Mouse (Mus musculus): Measurements from ENCODE around the gene Sh3pxd2a.
"Not testable (repeated sequence)": the region's sequence is repeated elsewhere in the genome, so short reads cannot be mapped to it uniquely, and the experiment has no call there.

Gene Sh3pxd2a

GRCm38 (mm10) chr19:47403391-47404379, 60.5 kb downstream of the Sh3pxd2a start:
- no peak for DNase-seq

GRCm38 (mm10) chr19:47402976-47403375, 61.2 kb downstream of the Sh3pxd2a start:
- DNase-seq, result peak; percentile 69

- DNase-seq, result no peak
These were observed 61.7 kb downstream of the Sh3pxd2a start for GRCm38 (mm10) chr19:47402544-47402943.

- no peak for DNase-seq
These were observed 64.5 kb downstream of the Sh3pxd2a start for GRCm38 (mm10) chr19:47399709-47400108.

GRCm38 (mm10) chr19:47399029-47399428, 65.2 kb downstream of the Sh3pxd2a start:
- no peak for DNase-seq

GRCm38 (mm10) chr19:47397882-47398671, 66.1 kb downstream of the Sh3pxd2a start:
- no peak for DNase-seq

- no peak for DNase-seq
These were observed 68.9 kb downstream of the Sh3pxd2a start for GRCm38 (mm10) chr19:47395338-47395737.

GRCm38 (mm10) chr19:47394781-47395180, 69.4 kb downstream of the Sh3pxd2a start:
- not testable (repeated sequence) for DNase-seq

- no peak for DNase-seq
These were observed 73.3 kb downstream of the Sh3pxd2a start for GRCm38 (mm10) chr19:47390878-47391277.

- peak; percentile 66 for DNase-seq
These were observed 76.3 kb downstream of the Sh3pxd2a start for GRCm38 (mm10) chr19:47387887-47388286.

- peak; percentile 51 for DNase-seq
These were observed 76.8 kb downstream of the Sh3pxd2a start for GRCm38 (mm10) chr19:47387395-47387794.

GRCm38 (mm10) chr19:47385971-47386370, 78.2 kb downstream of the Sh3pxd2a start:
- no peak for DNase-seq

GRCm38 (mm10) chr19:47384639-47385038, 79.6 kb downstream of the Sh3pxd2a start:
- DNase-seq, result no peak

- DNase-seq, result no peak
These were observed 80.2 kb downstream of the Sh3pxd2a start for GRCm38 (mm10) chr19:47384036-47384435.

- no peak for DNase-seq
These were observed 81.9 kb downstream of the Sh3pxd2a start for GRCm38 (mm10) chr19:47382268-47382667.

GRCm38 (mm10) chr19:47381011-47381410, 83.2 kb downstream of the Sh3pxd2a start:
- no peak for DNase-seq

- no peak for DNase-seq
These were observed 85.1 kb downstream of the Sh3pxd2a start for GRCm38 (mm10) chr19:47379141-47379540.

- no peak for DNase-seq
These were observed 89.2 kb downstream of the Sh3pxd2a start for GRCm38 (mm10) chr19:47374916-47375573.

GRCm38 (mm10) chr19:47374440-47374839, 89.8 kb downstream of the Sh3pxd2a start:
- peak; percentile 79 for DNase-seq

- DNase-seq, result no peak
These were observed 92.2 kb downstream of the Sh3pxd2a start for GRCm38 (mm10) chr19:47372044-47372443.

- no peak for DNase-seq
These were observed 92.7 kb downstream of the Sh3pxd2a start for GRCm38 (mm10) chr19:47371521-47371920.

- no peak for DNase-seq
These were observed 95.2 kb downstream of the Sh3pxd2a start for GRCm38 (mm10) chr19:47369008-47369407.

GRCm38 (mm10) chr19:47367271-47367879, 96.8 kb downstream of the Sh3pxd2a start:
- peak; percentile 52 for DNase-seq

Measured in lung, postnatal 10 days (tissue).